Mouse (Mus musculus): Measurements from ENCODE around the gene Ppdpf.
A peak's percentile ranks its signal among the peaks of the same experiment; 100 is the strongest.

DNA sequence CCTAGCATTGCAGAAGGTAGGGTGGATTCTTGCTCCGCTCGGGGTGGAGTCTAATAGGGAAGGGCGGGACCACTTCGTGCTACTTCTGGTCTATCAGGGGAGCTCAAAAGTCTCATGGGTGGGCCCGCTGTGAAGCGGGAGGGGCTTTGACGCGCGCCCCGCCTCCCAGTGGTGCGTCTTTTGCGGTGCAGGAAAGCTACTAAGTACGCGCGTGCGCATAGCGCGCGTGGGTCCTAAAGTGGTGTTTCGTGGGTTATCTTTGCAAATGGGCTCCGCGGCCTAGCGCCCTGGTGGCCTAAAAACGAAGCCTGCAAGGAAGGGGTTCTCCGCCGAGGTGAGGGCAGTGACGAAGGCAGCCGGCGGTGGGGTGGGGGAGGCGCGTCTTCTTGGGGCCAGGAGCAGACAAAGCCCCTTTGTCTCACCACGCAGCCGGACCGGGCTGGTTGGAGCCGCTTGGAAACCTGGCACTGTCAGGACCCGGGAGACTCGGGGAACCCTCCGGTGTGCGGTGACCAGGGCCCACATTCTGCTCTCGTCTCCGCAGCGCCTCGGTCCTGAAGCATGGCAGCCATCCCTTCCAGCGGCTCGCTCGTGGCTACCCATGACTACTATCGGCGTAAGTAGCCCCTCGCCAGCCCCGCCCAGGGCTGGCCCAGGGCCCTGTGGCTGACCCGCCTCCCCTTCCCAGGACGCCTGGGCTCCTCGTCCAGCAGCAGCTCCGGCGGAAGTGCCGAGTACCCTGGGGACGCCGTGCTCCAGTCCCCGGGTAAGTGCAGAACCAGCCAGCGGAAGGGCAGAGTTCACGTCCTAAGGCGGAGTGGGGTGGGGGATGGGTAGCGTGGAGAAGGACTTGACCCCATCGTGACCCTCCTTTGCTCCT is at the start of gene Ppdpf:
- peak; percentile 83; the same call in 1 of the 2 replicates for TF ChIP-seq EP300 (IDR thresholded peaks at IDR 0.05; ENCODE audit: insufficient read depth, low read depth, low read length)
- peak; percentile 76; the same call in 1 of the 2 replicates for TF ChIP-seq POLR2A (IDR thresholded peaks at IDR 0.05; ENCODE audit: insufficient read depth, low read depth, low read length)

Measured in heart, adult 2 months (tissue).